Mouse (Mus musculus): ENCODE data around the gene Ndufc2. TPM values are rescaled to one million over a fixed set of nuclear protein-coding genes. Genes with fewer than 3 reads are reported as not detected.

Ndufc2 gene
- polyA plus RNA-seq, 1 experiment from 2014 or later, result 303 TPM

Other genes with a start within 250 kb of the Ndufc2 start
- 1.6 and 2.2 TPM in 2 replicates for gene Usp35, start 68.0 kb upstream of the Ndufc2 start, polyA plus RNA-seq (2015; fragmentation: Nextera tagmentation; extraction: Ambion mirVana)
- gene Kctd21, start 67.7 kb upstream of the Ndufc2 start, polyA plus RNA-seq (2015; fragmentation: Nextera tagmentation; extraction: Ambion mirVana), result 4.0 and 4.4 TPM in 2 replicates
- 31.5 and 33.0 TPM in 2 replicates for gene Alg8, start 28.4 kb upstream of the Ndufc2 start, polyA plus RNA-seq (2015; fragmentation: Nextera tagmentation; extraction: Ambion mirVana)
- gene Thrsp, start 17.7 kb downstream of the Ndufc2 start, polyA plus RNA-seq (2015; fragmentation: Nextera tagmentation; extraction: Ambion mirVana), result 0.91 and 3.5 TPM in 2 replicates
- gene Kctd14, start 51.3 kb downstream of the Ndufc2 start, polyA plus RNA-seq (2015; fragmentation: Nextera tagmentation; extraction: Ambion mirVana), result 3.2 and 3.4 TPM in 2 replicates
- gene Ints4, start 81.0 kb downstream of the Ndufc2 start, polyA plus RNA-seq (2015; fragmentation: Nextera tagmentation; extraction: Ambion mirVana), result 40.6 and 43.3 TPM in 2 replicates
- 72.2 and 97.0 TPM in 2 replicates for gene Aamdc, start 179.5 kb downstream of the Ndufc2 start, polyA plus RNA-seq (2015; fragmentation: Nextera tagmentation; extraction: Ambion mirVana)
- gene Rsf1, start 179.9 kb downstream of the Ndufc2 start, polyA plus RNA-seq (2015; fragmentation: Nextera tagmentation; extraction: Ambion mirVana), result 19.7 and 22.8 TPM in 2 replicates

Measured in limb, embryonic 15.5 days (tissue).